Mouse (Mus musculus): Measurements from ENCODE around the gene Frrs1l.

DNA sequence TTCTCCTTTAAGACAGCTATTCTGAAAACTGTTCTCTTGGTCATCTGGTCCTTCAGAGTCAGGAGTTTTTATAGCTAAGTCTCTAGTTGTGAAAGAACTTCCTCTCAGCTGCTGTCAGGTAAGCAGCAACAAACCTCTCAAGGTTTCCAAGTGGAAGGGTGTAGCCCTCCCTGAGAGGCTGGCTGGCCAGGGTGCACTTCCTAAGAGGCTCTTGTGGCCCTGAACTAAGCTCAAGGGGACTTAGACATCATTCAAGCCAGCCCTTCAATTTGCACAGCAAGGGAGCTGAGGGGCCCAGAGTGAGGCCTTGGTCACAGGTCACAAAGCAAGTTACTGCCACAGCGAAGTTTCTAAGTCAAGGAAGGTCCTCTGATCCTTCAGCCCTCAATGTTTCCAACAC lies 46.9 kb downstream of the Frrs1l start:
- TF ChIP-seq CTCF (IDR thresholded peaks at IDR 0.05; ENCODE audit: control insufficient read depth, insufficient read depth, insufficient read length) (no peak), MYOD1 (IDR thresholded peaks at IDR 0.05; ENCODE audit: control insufficient read depth, insufficient read length, low read depth) (no peak), MYOG (IDR thresholded peaks at IDR 0.05; ENCODE audit: control insufficient read depth, extremely low read depth, insufficient read length) (no peak), MAX (IDR thresholded peaks at IDR 0.05) (no peak)

Data from C2C12 (cell line).